Mouse (Mus musculus): ENCODE data around the gene Tex21.

DNA sequence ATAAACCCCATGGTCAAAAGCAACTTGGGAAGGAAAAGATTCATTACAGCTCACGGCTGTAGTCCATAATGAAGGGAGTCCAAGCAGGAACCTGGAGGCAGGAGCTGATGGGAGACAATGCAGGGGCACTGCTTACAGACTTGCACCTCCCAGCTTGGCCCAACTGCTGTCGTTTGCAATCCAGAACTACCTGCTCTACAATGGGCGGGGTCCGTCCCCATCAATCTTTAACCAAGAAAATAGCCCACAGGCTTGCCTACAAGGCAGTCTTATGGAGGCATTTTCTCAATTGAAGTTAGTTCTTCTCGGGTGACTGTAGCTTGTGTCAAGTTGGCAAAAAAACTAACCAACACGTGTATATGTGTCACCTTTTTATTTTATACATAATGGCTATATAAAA, 66.1 kb downstream of the Tex21 start:
- TF ChIP-seq POLR2A (IDR thresholded peaks at IDR 0.05; ENCODE audit: borderline replicate concordance, insufficient read depth, low read length) (no peak), CTCF (IDR thresholded peaks at IDR 0.05; ENCODE audit: borderline replicate concordance, insufficient read depth, low read depth, low read length) (no peak)
